Mouse (Mus musculus) adrenal gland, postnatal 4 days (tissue): ENCODE measurements around the gene Xpc. TPM values are rescaled to one million over a fixed set of nuclear protein-coding genes. Genes with fewer than 3 reads are reported as not detected.

Source experiments
- DNase-seq, 2 experiments: peaks; one replicate each; pipeline ENCODE4 v3.0.0; 2021 to 2022; ENCODE audit warnings: low spot score in 2 of 2, mixed read lengths in 2 of 2
- total RNA-seq, 2 experiments: library from RNA; stranded (reverse); gene quantifications; 2 replicates each; pipeline ENCODE4 v1.2.3; 2021

Gene Xpc
- total RNA-seq, 2 experiments from 2014 or later, result 21.8 to 23.0 TPM

- no peak for DNase-seq
Measured at GRCm38 (mm10) chr6:91527227-91527860, 11.7 kb upstream of the Xpc start.

- no peak for DNase-seq
Measured at GRCm38 (mm10) chr6:91525544-91525943, 9.9 kb upstream of the Xpc start.

GRCm38 (mm10) chr6:91522816-91523215 lies 7.1 kb upstream of the Xpc start:
- no peak for DNase-seq

- DNase-seq, result no peak
Measured at GRCm38 (mm10) chr6:91518454-91519020, 2.8 kb upstream of the Xpc start.

- DNase-seq, result no peak
Measured at GRCm38 (mm10) chr6:91514737-91515362, 838 bp downstream of the Xpc start.

- DNase-seq, result no peak
Measured at GRCm38 (mm10) chr6:91514135-91514534, 1.6 kb downstream of the Xpc start.

GRCm38 (mm10) chr6:91510211-91510610 lies 5.5 kb downstream of the Xpc start:
- DNase-seq, result no peak

- DNase-seq, result peak; percentile 60 to 61
Measured at GRCm38 (mm10) chr6:91509326-91509725, 6.4 kb downstream of the Xpc start.

GRCm38 (mm10) chr6:91508041-91508440 lies 7.6 kb downstream of the Xpc start:
- no peak for DNase-seq

GRCm38 (mm10) chr6:91506036-91506435 lies 9.7 kb downstream of the Xpc start:
- DNase-seq, result no peak

DNA sequence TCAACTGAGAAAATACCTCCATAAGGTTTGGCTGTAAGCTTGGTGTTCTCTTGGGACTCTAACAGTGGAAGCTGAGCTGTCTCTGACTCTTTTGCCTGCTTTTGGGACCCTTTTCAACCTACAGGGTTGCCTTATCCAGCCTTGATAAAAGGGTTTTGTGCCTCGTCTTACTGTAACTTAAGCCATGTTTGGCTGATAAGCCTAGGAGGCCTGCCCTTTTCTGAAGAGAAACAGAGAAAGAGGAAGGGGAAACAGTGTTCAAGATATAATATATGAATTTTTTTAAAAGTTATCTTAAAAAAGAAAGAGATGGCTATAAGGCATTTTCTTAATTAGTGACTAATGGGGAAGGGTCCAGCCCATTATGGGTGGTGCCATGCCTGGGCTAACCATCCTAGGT lies 12.4 kb downstream of the Xpc start:
- DNase-seq, result no peak

- no peak for DNase-seq
Measured at GRCm38 (mm10) chr6:91494526-91494925, 21.2 kb downstream of the Xpc start.

DNA sequence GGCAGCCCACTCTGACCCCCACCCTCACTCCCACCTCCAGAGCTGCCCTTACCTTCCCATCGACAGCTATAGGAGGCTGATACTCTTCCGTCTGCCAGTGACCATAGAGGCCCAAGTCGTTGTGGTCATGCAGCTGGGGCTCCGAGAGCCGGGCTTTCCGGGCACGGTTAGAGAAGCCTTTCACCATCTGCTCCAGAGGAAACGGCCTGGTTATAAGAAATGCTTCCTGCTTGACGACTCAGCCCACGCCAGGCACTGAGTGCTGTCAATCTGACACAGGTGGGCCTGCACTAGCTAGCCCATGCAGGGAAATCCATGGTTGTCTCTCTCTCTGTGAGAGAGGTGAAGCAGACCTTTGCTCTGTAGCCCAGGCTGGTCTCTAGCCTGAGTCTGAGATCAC lies 22.6 kb downstream of the Xpc start:
- DNase-seq, result no peak

DNA sequence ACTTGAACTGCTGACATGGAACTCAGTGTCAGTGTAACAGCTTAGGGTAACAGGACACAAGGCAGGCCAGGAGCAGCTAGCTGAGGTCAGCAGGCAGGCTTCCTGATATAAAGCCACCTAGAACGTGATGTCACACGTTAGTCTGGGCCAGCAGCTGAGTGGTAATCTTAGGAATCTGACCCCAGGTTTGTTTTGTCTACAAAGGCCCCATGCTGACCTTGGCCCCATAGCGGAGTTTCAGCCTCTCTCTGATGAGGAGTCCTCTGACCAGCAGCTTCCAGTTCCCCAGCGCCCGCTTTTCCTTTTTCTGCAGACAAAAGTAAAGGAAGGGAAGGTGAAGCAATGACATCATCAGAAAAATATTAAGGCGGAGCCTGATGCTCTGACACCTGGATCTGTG lies 24.7 kb downstream of the Xpc start:
- no peak for DNase-seq

- DNase-seq, result no peak
Measured at GRCm38 (mm10) chr6:91489872-91490271, 25.8 kb downstream of the Xpc start.

GRCm38 (mm10) chr6:91488496-91489212 lies 27.0 kb downstream of the Xpc start:
- no peak for DNase-seq

DNA sequence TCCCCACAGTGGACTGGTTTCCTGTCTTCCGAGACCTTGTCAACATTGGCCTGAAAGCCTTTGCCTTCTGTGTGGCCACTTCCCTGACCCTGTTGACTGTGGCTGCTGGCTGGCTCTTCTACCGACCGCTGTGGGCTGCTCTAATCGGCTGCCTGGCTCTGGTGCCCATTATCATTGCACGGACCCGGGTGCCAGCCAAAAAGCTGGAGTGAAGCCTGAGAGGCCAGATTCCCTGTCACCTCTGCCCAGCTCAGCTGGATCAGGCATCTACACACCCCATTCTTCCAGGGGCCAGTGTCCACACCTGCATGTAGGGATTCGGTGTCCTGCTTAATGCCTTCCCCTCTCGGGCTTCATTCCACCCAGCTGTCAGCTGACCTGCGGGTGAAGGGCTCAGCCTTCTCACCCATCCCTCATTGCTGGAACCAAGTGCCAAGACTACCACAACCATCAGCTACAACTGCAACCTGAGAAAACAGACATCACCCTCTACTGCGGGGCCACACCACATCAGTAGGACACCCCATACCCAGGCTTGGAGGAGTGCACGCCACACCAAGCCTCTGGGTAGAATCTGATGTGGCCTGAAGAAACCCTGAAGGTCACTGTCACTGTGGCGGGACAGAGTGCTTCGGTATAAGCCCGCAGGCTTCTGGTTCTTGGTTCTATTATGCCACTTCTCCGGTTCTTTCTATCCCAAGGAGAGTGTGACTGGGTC lies 28.8 kb downstream of the Xpc start:
- DNase-seq, result no peak

DNA sequence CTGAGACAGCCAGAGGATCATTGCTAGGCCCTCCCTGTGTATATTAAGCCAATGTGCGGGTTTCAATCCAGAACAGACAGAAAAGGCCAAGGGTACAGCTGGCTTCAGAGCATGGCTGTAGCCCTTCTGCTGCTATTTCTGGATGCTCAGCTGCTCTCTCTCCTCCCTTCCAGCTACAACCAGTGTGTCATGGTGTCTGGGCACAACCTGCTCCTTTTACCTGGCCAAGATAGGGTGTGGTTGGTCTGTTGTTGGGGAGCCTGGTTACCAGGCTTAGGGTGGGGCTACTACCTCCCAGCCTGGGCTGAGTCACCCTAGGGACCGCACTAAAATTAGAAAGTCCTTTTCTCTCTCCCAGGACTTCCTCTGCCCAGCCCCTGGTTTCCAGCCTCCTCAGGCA lies 32.3 kb downstream of the Xpc start:
- no peak for DNase-seq

- no peak for DNase-seq
Measured at GRCm38 (mm10) chr6:91476541-91476940, 39.1 kb downstream of the Xpc start.

GRCm38 (mm10) chr6:91474441-91475190 lies 41.1 kb downstream of the Xpc start:
- DNase-seq, result no peak
